Mouse (Mus musculus): Measurements from ENCODE around the gene Ssh1.

DNA sequence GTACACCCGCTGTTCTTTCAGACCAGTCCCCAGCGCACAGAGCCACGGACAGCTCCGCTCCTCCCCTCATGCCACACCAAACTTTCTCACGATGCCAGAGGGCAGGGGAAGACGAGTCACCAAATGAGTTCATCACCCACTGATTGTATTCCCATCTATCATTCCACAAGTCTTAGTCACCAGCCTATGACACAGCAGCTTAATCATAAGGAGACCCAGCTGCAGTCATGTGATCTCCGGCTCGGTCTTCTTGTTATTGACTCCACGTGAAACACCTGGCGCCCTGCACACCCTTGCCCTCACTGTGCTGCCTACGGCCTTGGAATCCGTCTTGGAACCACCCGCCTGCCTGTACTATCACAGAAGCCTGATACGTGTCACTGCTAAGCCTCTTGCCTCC is 28.7 kb downstream of the Ssh1 start:
- TF ChIP-seq GATA1 (IDR thresholded peaks at IDR 0.05; ENCODE audit: borderline replicate concordance, low read length) (no peak), FLI1 (IDR thresholded peaks at IDR 0.05; ENCODE audit: low read length) (no peak)

Data from megakaryocyte, embryonic 14.5 days (primary cell).